Mouse (Mus musculus) forebrain, embryonic 13.5 days (tissue): Measurements from ENCODE around the gene Myod1. TPM values are rescaled to one million over a fixed set of nuclear protein-coding genes. Genes with fewer than 3 reads are reported as not detected.
A peak's percentile ranks its signal among the peaks of the same experiment; 100 is the strongest.

Source experiments
- ATAC-seq: fragments of 200-750 bp; cut with Nextera tagmentation; 2 replicates; pipeline ENCODE4 v1.8.0; 2017
- H3K27ac ChIP-seq: fragments of 300-500 bp; sonication (generic); 2 replicates; pipeline ENCODE4 v1.5.1; 2015; ENCODE audit warnings: inconsistent platforms, mild to moderate bottlenecking, moderate library complexity
- H3K27me3 ChIP-seq: fragments of 300-500 bp; sonication (generic); 2 replicates; pipeline ENCODE4 v1.6.1; 2015; ENCODE audit warnings: mild to moderate bottlenecking, inconsistent platforms
- H3K36me3 ChIP-seq: fragments of 300-500 bp; sonication (generic); 2 replicates; pipeline ENCODE4 v1.6.1; 2015; ENCODE audit warnings: mild to moderate bottlenecking, inconsistent platforms; ENCODE audit not compliant: poor library complexity, severe bottlenecking
- H3K4me1 ChIP-seq: fragments of 300-500 bp; sonication (generic); 2 replicates; pipeline ENCODE4 v1.6.1; 2015; ENCODE audit warnings: inconsistent platforms
- H3K4me2 ChIP-seq: fragments of 300-500 bp; sonication (generic); 2 replicates; pipeline ENCODE4 v1.6.1; 2015; ENCODE audit warnings: inconsistent platforms, mild to moderate bottlenecking, moderate library complexity
- H3K4me3 ChIP-seq: fragments of 300-500 bp; sonication (generic); 2 replicates; pipeline ENCODE4 v1.5.1; 2015; ENCODE audit warnings: mild to moderate bottlenecking, inconsistent platforms
- H3K9ac ChIP-seq: fragments of 300-500 bp; sonication (generic); 2 replicates; pipeline ENCODE4 v1.6.1; 2015; ENCODE audit warnings: mild to moderate bottlenecking, inconsistent platforms
- H3K9me3 ChIP-seq: fragments of 300-500 bp; sonication (generic); replicated peaks from 2 replicates; pipeline ENCODE4 v1.6.1; 2016; ENCODE audit warnings: inconsistent platforms
- WGBS: fragments of 180-500 bp; shearing (Covaris S2); methylation state at CpG from one replicate; pipeline ENCODE4 v1.1.7; 2015; 5-methylcytosine and 5-hydroxymethylcytosine counted together
- polyA plus RNA-seq: library from polyadenylated mRNA; unstranded; fragments of >200 nt; fragmentation: Nextera tagmentation; extraction: Ambion mirVana; gene quantifications from 2 replicates; pipeline ENCODE4 v1.2.1, GENCODE M21; 2015

Myod1 gene
- polyA plus RNA-seq, 1 experiment from 2014 or later = not detected

DNA sequence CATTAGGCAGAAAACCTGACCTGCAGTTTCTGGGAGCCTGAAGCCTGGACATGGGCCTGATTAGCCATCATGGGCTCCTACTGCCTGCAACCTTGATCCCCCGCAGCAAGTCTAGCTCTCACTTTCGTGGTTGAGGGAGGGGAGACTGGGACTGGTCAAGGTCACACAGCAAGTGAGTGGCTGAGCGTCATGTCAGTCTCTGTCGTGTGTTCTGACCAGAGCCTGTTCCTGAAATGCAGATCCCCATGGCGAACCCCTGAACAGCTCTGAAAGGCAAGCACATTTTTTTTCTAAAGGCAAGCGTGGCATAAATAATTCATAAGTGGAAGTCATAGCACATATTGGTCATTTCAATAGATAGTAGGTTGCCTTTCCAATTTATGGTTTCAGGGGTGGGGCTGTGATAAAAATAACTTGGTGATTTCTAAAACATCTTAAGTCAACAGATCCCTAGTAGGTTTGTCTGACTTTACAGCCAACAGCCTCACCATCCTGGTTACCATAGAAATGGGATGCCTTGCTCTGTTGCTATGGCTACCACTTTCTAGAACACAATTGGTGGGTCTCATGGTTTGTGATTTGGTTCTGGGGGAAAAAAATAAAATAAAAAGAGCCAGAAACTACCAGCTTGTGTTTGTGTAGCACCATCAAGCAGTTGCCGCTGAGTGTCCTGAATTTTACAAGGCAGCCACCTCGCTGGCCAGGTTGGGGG, 45.9 kb downstream of the Myod1 start:
- 0 out of 2 replicates have a peak, but pooled peaks cover under 1% of the 10 kb centered on the region for H3K36me3 ChIP-seq
- no peak overlapping the region for H3K9ac ChIP-seq
- 49% methylated on average over 8 of the region's 8 CpGs for WGBS
- peak overlapping the region; percentile 78 for H3K27ac ChIP-seq
- H3K4me2 ChIP-seq = peak overlapping the region; percentile 45
- peak overlapping the region; percentile 2; the same call in 1 of the 2 replicates for H3K4me3 ChIP-seq
- no peaks in the 10 kb centered on the region for H3K9me3 ChIP-seq
- ATAC-seq = peak; percentile 82
- peaks cover 51% of the 10 kb centered on the region for H3K4me1 ChIP-seq
- H3K27me3 ChIP-seq = no peaks in the 10 kb centered on the region

DNA sequence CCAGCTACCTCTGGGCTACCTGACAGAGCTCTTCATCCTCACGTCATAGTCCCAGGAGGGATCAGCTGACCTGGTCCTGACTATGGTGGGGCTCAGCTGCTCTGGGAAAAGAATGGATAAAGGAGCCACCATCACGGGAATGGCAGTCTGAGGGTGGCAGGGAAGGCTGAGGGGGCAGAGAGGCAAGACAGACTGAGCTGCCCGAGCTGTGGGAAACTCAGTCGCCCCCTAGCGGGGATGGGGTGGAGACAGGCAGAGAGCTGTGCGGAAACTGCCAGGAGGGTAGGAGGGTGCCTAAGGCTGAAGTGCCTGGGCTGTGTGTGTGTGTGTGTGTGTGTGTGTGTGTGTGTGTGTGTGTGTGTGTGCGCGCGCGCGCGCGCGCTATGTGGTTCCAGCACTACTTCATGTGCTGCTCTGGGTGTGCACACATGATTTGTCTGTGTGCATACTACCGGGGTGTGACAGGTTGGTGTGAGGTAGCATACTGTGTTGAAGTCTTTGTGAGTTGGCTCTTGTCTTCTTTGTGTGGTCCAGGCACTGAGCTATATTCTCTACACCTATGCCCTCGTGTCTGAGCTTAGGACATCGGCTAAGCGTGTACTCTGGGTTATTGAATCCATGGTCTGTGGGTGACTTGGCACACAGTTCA, 46.6 kb downstream of the Myod1 start:
- Histone ChIP-seq H3K4me3 (peak overlapping the region; percentile 2; the same call in 1 of the 2 replicates), H3K9me3 (no peaks in the 10 kb centered on the region), H3K4me1 (peaks cover 51% of the 10 kb centered on the region), H3K4me2 (peak overlapping the region; percentile 45), H3K9ac (no peak overlapping the region), H3K27ac (peak overlapping the region; percentile 78), H3K27me3 (no peaks in the 10 kb centered on the region), H3K36me3 (peaks cover 8% of the 10 kb centered on the region)
- peak; percentile 72 for ATAC-seq
- 54% methylated on average over 18 of the region's 18 CpGs for WGBS

DNA sequence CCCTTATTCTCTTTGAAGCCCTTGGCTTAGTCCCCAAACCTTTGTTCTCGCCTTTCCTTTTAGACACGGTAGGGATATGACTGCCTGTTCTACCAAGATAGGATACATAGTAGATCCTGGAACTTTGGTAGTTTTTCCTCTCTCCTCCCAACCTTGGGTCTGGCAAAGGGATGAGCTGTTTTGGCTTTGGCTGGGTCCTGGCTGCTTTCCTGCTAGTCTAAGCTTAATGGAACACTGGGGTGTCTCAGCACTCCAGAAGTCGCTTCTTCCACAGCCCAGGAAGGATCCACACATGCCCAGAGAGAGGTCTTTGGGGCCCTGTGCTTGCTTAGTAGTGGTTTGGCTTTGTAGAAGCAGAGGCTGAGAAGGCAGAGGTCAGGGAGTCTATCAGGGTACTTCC, 47.7 kb downstream of the Myod1 start:
- H3K9ac ChIP-seq = no peak overlapping the region
- no peaks in the 10 kb centered on the region for H3K27me3 ChIP-seq
- 78% methylated on average over 3 of the region's 3 CpGs for WGBS
- H3K4me1 ChIP-seq = peaks cover 46% of the 10 kb centered on the region
- H3K4me3 ChIP-seq = no peak overlapping the region
- no peaks in the 10 kb centered on the region for H3K9me3 ChIP-seq
- no peak overlapping the region for H3K4me2 ChIP-seq
- peaks cover 12% of the 10 kb centered on the region for H3K36me3 ChIP-seq
- H3K27ac ChIP-seq = no peak overlapping the region
- no peak for ATAC-seq

DNA sequence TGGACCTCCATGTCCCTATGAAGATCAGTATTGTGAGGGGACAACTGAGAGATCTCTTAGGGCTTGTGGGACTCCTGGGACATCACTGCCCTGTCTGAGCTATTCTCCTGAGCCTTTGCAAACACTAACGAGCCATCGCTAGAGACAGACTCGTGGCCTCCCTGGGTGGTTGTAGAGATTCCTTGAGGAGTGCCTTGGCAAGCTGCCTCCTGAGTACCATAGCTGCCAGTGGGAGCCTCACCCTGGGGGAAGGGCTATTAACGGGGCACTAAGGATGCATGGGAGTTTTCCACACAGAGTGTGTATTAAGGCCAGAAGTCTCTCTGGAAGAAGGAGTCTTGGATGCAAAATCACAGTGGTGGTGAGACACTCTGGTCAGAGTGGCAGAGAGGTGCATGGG, 48.7 kb downstream of the Myod1 start:
- Histone ChIP-seq H3K27ac (no peak overlapping the region), H3K4me3 (no peak overlapping the region), H3K36me3 (peaks cover 12% of the 10 kb centered on the region), H3K9ac (no peak overlapping the region), H3K4me1 (peaks cover 46% of the 10 kb centered on the region), H3K4me2 (no peak overlapping the region), H3K27me3 (no peaks in the 10 kb centered on the region), H3K9me3 (no peaks in the 10 kb centered on the region)
- 32% methylated on average over 4 of the region's 4 CpGs for WGBS
- ATAC-seq = no peak

Other genes with a start within 250 kb of the Myod1 start
- 6.9 and 10.2 TPM in 2 replicates for gene Abcc8, start 196.4 kb upstream of the Myod1 start, polyA plus RNA-seq
- 2.7 and 2.8 TPM in 2 replicates for gene Ush1c, start 138.0 kb upstream of the Myod1 start, polyA plus RNA-seq
- gene Otog, start 135.5 kb upstream of the Myod1 start, polyA plus RNA-seq = not detected in 2 replicates
- 3.6 and 6.9 TPM in 2 replicates for gene Kcnc1, start 20.0 kb downstream of the Myod1 start, polyA plus RNA-seq